19 mouse cellular contexts compared by ENCODE assay signal in the genomic region with DNA sequence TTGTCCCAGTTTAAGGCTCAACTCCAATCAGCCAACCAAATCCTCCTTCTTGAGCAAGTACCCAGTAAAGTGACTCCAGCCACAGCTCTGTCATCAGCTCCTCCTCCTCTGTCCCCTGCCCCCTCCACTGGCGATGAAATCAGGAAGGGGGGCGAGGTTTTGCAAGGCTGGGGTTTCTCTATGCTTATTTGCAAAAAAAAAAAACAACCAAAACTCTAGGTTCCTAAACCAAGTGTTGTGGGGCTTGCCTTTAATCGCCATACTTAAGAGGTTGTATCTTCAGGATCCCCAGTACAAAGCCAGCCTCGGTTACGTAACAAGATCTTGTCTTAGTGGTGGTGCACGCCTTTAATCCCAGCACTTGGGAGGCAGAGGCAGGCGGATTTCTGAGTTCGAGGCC. TPM values are rescaled to one million over a fixed set of nuclear protein-coding genes. Genes with fewer than 3 reads are reported as not detected.
DNase-seq lines count a peak whose midpoint lies in the region; ATAC-seq and TF ChIP-seq lines count a peak whose summit lies in the region.
"Had no signal": no experiment of that assay in that cellular context is flagged by ENCODE, and none has a peak within 500 bp of the region (broad histone marks: within the 10 kb centered on the region; RNA-seq: fewer than 3 reads in every experiment).

No protein-coding gene starts in this region.

- no peak overlapping the region for H3K4me3 ChIP-seq in gastrocnemius, adult 2 months
- H3K4me3 ChIP-seq in kidney, embryonic 16.5 days (ENCODE audit: low read length), result no peak overlapping the region
- no peak overlapping the region for H3K4me3 ChIP-seq in hindbrain, embryonic 11.5 days (ENCODE audit: low read depth, low read length)
- H3K4me3 ChIP-seq: embryonic facial prominence, embryonic 12.5 days; erythroblast, embryonic 14.5 days; forebrain, embryonic 13.5 days had no signal

- no peak for DNase-seq in gastrocnemius, adult 2 months
- no peak for DNase-seq in gastrocnemius, adult 8-10 months (ENCODE audit: low spot score in 2 of 2)
- no peak for DNase-seq in kidney, adult 18-20 months
- DNase-seq in CD4-positive helper T cell, adult 2 months (ENCODE audit: low read depth, low spot score), result peak; percentile 41
- DNase-seq in hindbrain, embryonic 11.5 days (ENCODE audit: low spot score), result no peak
- DNase-seq: cerebellum, adult 9-11 months; gastrocnemius, postnatal 25 days; right cerebral cortex, postnatal 4 days; thymus, postnatal 36 days had no signal

- H3K9me3 ChIP-seq in kidney, embryonic 16.5 days (ENCODE audit: low read length), result no peaks in the 10 kb centered on the region
- H3K9me3 ChIP-seq in hindbrain, embryonic 11.5 days (ENCODE audit: control insufficient read depth, low read length), result no peaks in the 10 kb centered on the region
- H3K9me3 ChIP-seq: embryonic facial prominence, embryonic 12.5 days; forebrain, embryonic 13.5 days had no signal

- no peak overlapping the region for H3K9ac ChIP-seq in kidney, embryonic 16.5 days (replicated peaks; ENCODE audit: low read length)
- no peak overlapping the region for H3K9ac ChIP-seq in hindbrain, embryonic 11.5 days (ENCODE audit: low read depth, low read length)
- H3K9ac ChIP-seq: embryonic facial prominence, embryonic 12.5 days; forebrain, embryonic 13.5 days; liver, embryonic 14.5 days had no signal

- ATAC-seq in kidney, embryonic 16.5 days (ENCODE audit: low FRiP score, low TSS enrichment), result no peak
- peak; percentile 13; the same call in 1 of the 2 replicates for ATAC-seq in megakaryocyte, adult 5-6 weeks (ENCODE audit: poor library complexity, severe bottlenecking)
- ATAC-seq in hindbrain, embryonic 11.5 days (ENCODE audit: low FRiP score), result no peak
- no peak for ATAC-seq in frontal cortex, adult (ENCODE audit: low TSS enrichment)
- ATAC-seq: forebrain, embryonic 13.5 days; hindbrain, postnatal 0 days; midbrain, embryonic 16.5 days had no signal

- 81% methylated on average over 8 of the region's 8 CpGs for WGBS in kidney, embryonic 16.5 days
- WGBS in hindbrain, embryonic 11.5 days, result 95% methylated on average over 8 of the region's 8 CpGs

- H3K4me2 ChIP-seq in kidney, embryonic 16.5 days (replicated peaks; ENCODE audit: low read depth, low read length), result no peak overlapping the region
- H3K4me2 ChIP-seq in hindbrain, embryonic 11.5 days (replicated peaks; ENCODE audit: low read depth, low read length), result no peak overlapping the region
- H3K4me2 ChIP-seq: embryonic facial prominence, embryonic 12.5 days; forebrain, embryonic 13.5 days; heart, embryonic 11.5 days had no signal

- intact Hi-C loops in gastrocnemius, adult 2 months (cut with DNase I), result no loop called here

- H3K4me1 ChIP-seq in kidney, embryonic 16.5 days (ENCODE audit: insufficient read depth, low read length), result peaks cover 6% of the 10 kb centered on the region; the same call in 1 of the 2 replicates
- H3K4me1 ChIP-seq in hindbrain, embryonic 11.5 days (replicated peaks; ENCODE audit: control insufficient read depth, insufficient read depth, low read length), result no peaks in the 10 kb centered on the region
- H3K4me1 ChIP-seq: forebrain, embryonic 13.5 days had no signal

- TF ChIP-seq CTCF in gastrocnemius, adult 2 months (IDR thresholded peaks at IDR 0.05), result no peak

- H3K27me3 ChIP-seq in kidney, embryonic 16.5 days (ENCODE audit: insufficient read depth, low read length), result no peaks in the 10 kb centered on the region
- no peaks in the 10 kb centered on the region for H3K27me3 ChIP-seq in hindbrain, embryonic 11.5 days (ENCODE audit: control insufficient read depth, insufficient read depth, low read length)
- H3K27me3 ChIP-seq: embryonic facial prominence, embryonic 12.5 days; forebrain, embryonic 13.5 days had no signal

- H3K27ac ChIP-seq in gastrocnemius, adult 2 months, result peak overlapping the region; percentile 53
- peak overlapping the region; percentile 24; the same call in 1 of the 2 replicates for H3K27ac ChIP-seq in kidney, embryonic 16.5 days (ENCODE audit: low read length)
- H3K27ac ChIP-seq in hindbrain, embryonic 11.5 days (ENCODE audit: low read depth, low read length), result no peak overlapping the region
- H3K27ac ChIP-seq: embryonic facial prominence, embryonic 12.5 days; forebrain, embryonic 13.5 days; hindbrain, postnatal 0 days; liver, embryonic 14.5 days had no signal

- no peaks in the 10 kb centered on the region for H3K36me3 ChIP-seq in kidney, embryonic 16.5 days (ENCODE audit: insufficient read depth, low read length)
- no peaks in the 10 kb centered on the region for H3K36me3 ChIP-seq in hindbrain, embryonic 11.5 days (ENCODE audit: control insufficient read depth, insufficient read depth, low read length)
- H3K36me3 ChIP-seq: embryonic facial prominence, embryonic 12.5 days had no signal

RNA-seq across cellular contexts. Expression of gene Elf4, which starts 34.3 kb away (rescaled TPM):
- total RNA-seq in gastrocnemius, adult 2 months (2021), result 1 to 10 TPM; 1.6 to 2.1 TPM
- total RNA-seq in gastrocnemius, adult 8-10 months (2022), result 1 to 10 TPM in 2 of 4 experiments, under 1 TPM in 2; 0.70 to 1.9 (median 1.1) TPM
- polyA plus RNA-seq in kidney, embryonic 16.5 days (2015; fragmentation: Nextera tagmentation; extraction: Ambion mirVana), result 5.1 and 5.8 TPM in 2 replicates
- 122 and 133 TPM in 2 replicates for total RNA-seq in megakaryocyte, adult 5-6 weeks (2015)
- total RNA-seq in megakaryocyte, adult 5-6 weeks (2017), result 40.3 and 45.8 TPM in 2 replicates
- polyA plus RNA-seq in hindbrain, embryonic 11.5 days (2014; fragmentation: Nextera tagmentation; extraction: Ambion mirVana), result 1.9 and 2.3 TPM in 2 replicates

Comparison
In these comparisons a context has a peak if more than half of its experiments do, and no peak if none do; other contexts are left out.
1. RNA of gene Elf4, which starts 34.3 kb away (total RNA-seq): 40.3 to 133 TPM in megakaryocyte, adult 5-6 weeks; 1.6 to 2.1 TPM in gastrocnemius, adult 2 months and 0.70 to 1.9 TPM in gastrocnemius, adult 8-10 months; every median in the first group is over 10 times any median in the second.